Mouse (Mus musculus) retina, adult 2 months (tissue): Measurements from ENCODE around the gene Sipa1l3.
A peak's percentile ranks its signal among the peaks of the same experiment; 100 is the strongest.

Experiments used
- DNase-seq: peaks from one replicate; pipeline ENCODE4 v3.0.0-alpha.2; 2012; ENCODE audit warnings: low read depth, low spot score

The Sipa1l3 gene

GRCm38 (mm10) chr7:29283876-29284275 is 234.6 kb downstream of the Sipa1l3 start:
- DNase-seq, result no peak

- no peak for DNase-seq
Measured at GRCm38 (mm10) chr7:29282074-29282554, 236.3 kb downstream of the Sipa1l3 start.

- DNase-seq, result peak; percentile 69
Measured at GRCm38 (mm10) chr7:29281201-29282073, 237.0 kb downstream of the Sipa1l3 start, which contains the start of gene Spint2. Gene Spint2, minus strand, starts transcription at chr7:29281912.

GRCm38 (mm10) chr7:29280801-29281200 is 237.6 kb downstream of the Sipa1l3 start:
- no peak for DNase-seq

GRCm38 (mm10) chr7:29279924-29280323 is 238.5 kb downstream of the Sipa1l3 start:
- no peak for DNase-seq

GRCm38 (mm10) chr7:29279261-29279660 is 239.2 kb downstream of the Sipa1l3 start:
- DNase-seq, result no peak

GRCm38 (mm10) chr7:29277510-29277909 is 240.9 kb downstream of the Sipa1l3 start:
- no peak for DNase-seq

GRCm38 (mm10) chr7:29276715-29277114 is 241.7 kb downstream of the Sipa1l3 start:
- DNase-seq, result no peak

- no peak for DNase-seq
Measured at GRCm38 (mm10) chr7:29271687-29272465, 246.6 kb downstream of the Sipa1l3 start.

GRCm38 (mm10) chr7:29270445-29270844 is 248.0 kb downstream of the Sipa1l3 start:
- DNase-seq, result no peak
